Mouse (Mus musculus) MEL (cell line): ENCODE measurements at regions not wholly inside any gene's neighbourhood (a gene's known extent, or its start where the extent isn't known, plus 50 kb on each side); places are given as distances from the start of the nearest gene placed in this dataset.

Source experiments
- CHD2 ChIP-seq: IDR thresholded peaks from 2 replicates; pipeline ENCODE4 v1.6.1; 2011; ENCODE audit warnings: low read length, improper control_type of control experiment
- CTCF ChIP-seq, 3 experiments: IDR thresholded peaks in 2 of 3; conservative IDR thresholded peaks in 1 of 3; 2 replicates each; pipeline ENCODE4 v1.5.1; 2011 to 2012; ENCODE audit warnings: low read length in 3 of 3, low read depth in 2 of 3, mild to moderate bottlenecking in 2 of 3, improper control_type of control experiment in 1 of 3, inconsistent platforms in 1 of 3, mixed read lengths in 1 of 3, moderate library complexity in 1 of 3; ENCODE audit not compliant: control insufficient read depth in 1 of 3, insufficient read depth in 1 of 3, poor library complexity in 1 of 3, severe bottlenecking in 1 of 3
- E2F4 ChIP-seq: IDR thresholded peaks from 2 replicates; pipeline ENCODE4 v1.6.1; 2011; ENCODE audit warnings: low read depth, low read length, improper control_type of control experiment, borderline replicate concordance
- EP300 ChIP-seq, 2 experiments: IDR thresholded peaks; 2 replicates each; pipeline ENCODE4 v1.6.1; 2011; ENCODE audit warnings: improper control_type of control experiment in 2 of 2, low read length in 2 of 2, low read depth in 1 of 2, mild to moderate bottlenecking in 1 of 2
- GABPA ChIP-seq: IDR thresholded peaks from 2 replicates; pipeline ENCODE4 v1.6.1; 2012; ENCODE audit warnings: low read depth, mild to moderate bottlenecking, inconsistent platforms, low read length, improper control_type of control experiment, moderate library complexity
- MAZ ChIP-seq: IDR thresholded peaks from 2 replicates; pipeline ENCODE4 v1.6.1; 2012; ENCODE audit warnings: low read depth, mild to moderate bottlenecking, inconsistent platforms, low read length, improper control_type of control experiment
- NELFE ChIP-seq: IDR thresholded peaks from 2 replicates; pipeline ENCODE4 v1.6.1; 2011; ENCODE audit warnings: low read depth, low read length, improper control_type of control experiment
- POLR2A ChIP-seq, 2 experiments: IDR thresholded peaks; 2 replicates each; pipeline ENCODE4 v1.6.1; 2011 to 2012; ENCODE audit warnings: low read length in 2 of 2, mild to moderate bottlenecking in 2 of 2, control low read depth in 1 of 2, improper control_type of control experiment in 1 of 2, low read depth in 1 of 2, moderate library complexity in 1 of 2; ENCODE audit not compliant: control insufficient read depth in 1 of 2, insufficient read depth in 1 of 2, poor library complexity in 1 of 2
- RCOR1 ChIP-seq: IDR thresholded peaks from 2 replicates; pipeline ENCODE4 v1.6.1; 2012; ENCODE audit warnings: low read depth, mild to moderate bottlenecking, inconsistent platforms, low read length, improper control_type of control experiment
- USF2 ChIP-seq, 2 experiments: IDR thresholded peaks; 2 replicates each; pipeline ENCODE4 v1.6.1; 2011 to 2012; ENCODE audit warnings: improper control_type of control experiment in 2 of 2, low read length in 2 of 2, borderline replicate concordance in 1 of 2, inconsistent platforms in 1 of 2, low read depth in 1 of 2, mild to moderate bottlenecking in 1 of 2; ENCODE audit not compliant: insufficient read depth in 1 of 2
- ZKSCAN1 ChIP-seq: IDR thresholded peaks from 2 replicates; pipeline ENCODE4 v1.6.1; 2012; ENCODE audit warnings: low read depth, mild to moderate bottlenecking, inconsistent platforms, low read length, improper control_type of control experiment, moderate library complexity

- no peak for TF ChIP-seq GABPA
- TF ChIP-seq ZKSCAN1, result no peak
- TF ChIP-seq CTCF (IDR thresholded peaks at IDR 0.05 in 2 of 3, conservative IDR thresholded peaks at IDR 0.05 in 1 of 3; ENCODE audit: control insufficient read depth in 1 of 3, insufficient read depth in 1 of 3, low read depth in 2 of 3, low read length in 3 of 3, poor library complexity in 1 of 3, severe bottlenecking in 1 of 3), result no peak
- TF ChIP-seq EP300 (IDR thresholded peaks at IDR 0.05; ENCODE audit: low read depth in 1 of 2, low read length in 2 of 2), result no peak
- TF ChIP-seq NELFE, result no peak
- no peak for TF ChIP-seq CHD2
- no peak for TF ChIP-seq POLR2A (IDR thresholded peaks at IDR 0.05; ENCODE audit: control insufficient read depth in 1 of 2, insufficient read depth in 1 of 2, low read depth in 1 of 2, low read length in 2 of 2, poor library complexity in 1 of 2)
- TF ChIP-seq RCOR1, result no peak
- TF ChIP-seq MAZ, result no peak
- no peak for TF ChIP-seq USF2 (IDR thresholded peaks at IDR 0.05; ENCODE audit: borderline replicate concordance in 1 of 2, insufficient read depth in 1 of 2, low read depth in 1 of 2, low read length in 2 of 2)
- no peak for TF ChIP-seq E2F4
Measured at GRCm38 (mm10) chr14:16172261-16172660, 76.8 kb upstream of the Ngly1 start.
